Mouse (Mus musculus) adrenal gland, postnatal 25 days (tissue): ENCODE data around the gene Gm10639. TPM values are rescaled to one million over a fixed set of nuclear protein-coding genes. Genes with fewer than 3 reads are reported as not detected.
A peak's percentile ranks its signal among the peaks of the same experiment; 100 is the strongest.
"Not testable (repeated sequence)": the region's sequence is repeated elsewhere in the genome, so short reads cannot be mapped to it uniquely, and the experiment has no call there.

Experiments
- DNase-seq: peaks from one replicate; pipeline ENCODE4 v3.0.0; 2021; ENCODE audit warnings: mixed read lengths
- total RNA-seq: library from RNA; stranded (reverse); gene quantifications from 2 replicates; pipeline ENCODE4 v1.2.3, GENCODE M21; 2021

Gene Gm10639
- total RNA-seq, 1 experiment from 2014 or later, result not detected

DNA sequence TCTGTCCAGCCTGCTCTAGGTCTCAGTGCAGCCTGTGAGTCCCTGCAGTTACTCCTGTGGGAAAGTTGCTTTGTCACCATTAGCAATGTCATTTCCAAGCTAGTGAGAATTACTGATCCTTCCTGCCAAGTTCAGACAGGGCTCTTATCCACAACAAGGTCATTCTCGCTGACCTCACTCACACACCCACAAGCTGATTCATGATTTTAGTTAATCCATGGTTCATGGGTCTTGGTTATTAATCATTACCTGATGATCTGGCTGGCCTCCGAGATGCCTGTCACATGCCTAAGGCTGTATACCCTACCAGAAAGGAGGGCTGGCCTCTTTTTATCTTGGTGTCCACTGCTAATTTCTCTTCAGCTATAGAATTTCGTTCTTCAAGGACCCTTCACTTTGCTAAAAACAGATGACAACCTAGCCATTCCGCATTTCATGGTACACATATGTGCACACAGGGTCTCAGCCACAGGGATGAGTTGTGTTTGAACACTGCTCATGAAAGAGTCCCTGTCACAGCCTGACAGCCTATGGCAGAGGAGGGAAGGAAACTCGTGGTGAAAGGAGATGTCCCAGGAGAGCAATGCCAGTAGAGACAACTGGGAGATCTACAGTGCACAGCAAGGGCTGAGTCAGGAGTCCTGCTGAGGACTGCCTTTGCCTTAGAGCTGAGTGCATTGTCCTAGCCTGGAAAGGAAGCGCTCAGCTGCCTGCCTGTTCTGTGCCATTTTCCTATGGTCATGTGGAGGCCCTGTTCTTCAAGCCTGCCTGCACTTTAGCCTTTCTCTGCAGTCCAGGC lies 58.7 kb downstream of the Gm10639 start:
- DNase-seq, result peak; percentile 27

DNA sequence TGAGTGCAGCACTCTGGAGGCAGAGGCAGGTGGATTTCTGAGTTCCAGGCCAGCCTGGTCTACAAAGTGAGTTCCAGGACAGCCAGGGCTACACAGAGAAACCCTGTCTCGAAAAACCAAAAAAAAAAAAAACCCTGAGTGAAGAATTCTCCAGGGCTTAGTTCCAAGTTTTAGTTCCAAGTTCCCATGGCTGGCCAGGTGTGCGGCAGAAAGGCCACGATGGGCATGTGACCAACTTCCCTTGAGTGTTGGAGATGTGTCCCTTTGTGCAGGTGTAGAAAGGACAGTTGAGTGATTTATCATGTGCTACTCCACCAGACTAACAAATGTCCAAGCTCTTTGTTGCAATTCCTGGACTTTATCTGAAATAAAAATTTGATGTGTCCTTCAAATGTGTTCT lies 59.4 kb downstream of the Gm10639 start:
- not testable (repeated sequence) for DNase-seq

DNA sequence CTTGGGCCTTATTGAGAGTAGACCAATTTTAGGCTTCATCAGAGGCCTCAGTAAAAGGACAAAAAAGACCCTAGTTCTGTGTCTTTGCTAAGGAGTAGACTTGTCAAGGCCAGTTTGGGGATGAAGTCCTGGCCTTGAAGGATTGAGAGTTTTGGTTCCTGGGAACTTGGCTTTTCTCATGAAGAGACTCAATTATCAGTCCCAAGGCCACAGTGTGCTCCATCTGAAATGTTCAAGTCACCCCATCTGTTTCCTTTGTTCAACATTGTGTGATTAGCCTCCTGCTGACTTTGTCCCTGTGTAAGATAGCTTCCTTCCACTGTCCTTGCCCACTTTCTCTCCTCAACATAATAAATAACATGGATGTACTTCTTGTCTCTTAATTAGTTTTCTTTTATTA lies 60.3 kb downstream of the Gm10639 start:
- not testable (repeated sequence) for DNase-seq

DNA sequence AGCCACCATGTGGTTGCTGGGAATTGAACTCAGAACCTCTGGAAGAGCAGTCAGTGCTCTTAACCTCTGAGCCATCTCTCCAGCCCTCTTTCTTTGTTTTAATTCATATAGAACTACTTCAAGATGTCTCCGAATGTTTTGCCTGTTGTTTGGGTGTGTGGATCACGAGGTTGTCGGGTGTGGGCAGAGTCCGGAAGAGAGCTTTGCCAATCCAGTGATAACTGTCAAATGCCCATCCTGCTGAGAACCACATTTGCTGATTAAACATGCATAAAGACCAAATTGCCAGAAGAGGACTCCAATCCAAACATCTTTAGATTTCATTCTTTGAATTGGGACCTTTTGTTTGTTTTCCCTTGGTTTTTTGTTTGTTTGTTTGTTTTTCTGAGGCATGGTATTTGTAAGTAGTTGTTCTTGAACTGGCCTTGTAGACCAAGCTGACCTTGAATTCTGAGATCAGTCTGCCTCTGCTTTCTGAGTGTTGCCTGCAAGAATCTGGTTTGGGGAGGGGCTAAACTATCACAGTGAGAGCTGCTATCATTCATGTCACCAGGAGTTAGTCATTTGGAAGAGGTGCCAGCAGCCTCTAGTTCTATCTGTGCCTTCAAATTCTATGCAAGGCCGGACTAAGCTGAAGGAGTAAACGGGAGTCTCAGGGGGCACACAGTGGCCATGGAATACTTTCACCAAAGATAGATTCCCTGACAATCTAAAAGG lies 61.9 kb downstream of the Gm10639 start:
- DNase-seq, result no peak

Other genes starting within 250 kb of the Gm10639 start
- gene Gcm1, start 238.0 kb upstream of the Gm10639 start, total RNA-seq, result not detected in 2 replicates
- gene Fbxo9, start 180.9 kb upstream of the Gm10639 start, total RNA-seq, result 108 and 122 TPM in 2 replicates
- 22.0 and 26.7 TPM in 2 replicates for gene Ick, start 180.7 kb upstream of the Gm10639 start, total RNA-seq
- gene Gsta4, start 107.1 kb upstream of the Gm10639 start, total RNA-seq, result 33.4 and 39.6 TPM in 2 replicates
- 1.1 TPM in 1 of 2 replicates, not detected in the other for gene Gsta1, start 59.3 kb upstream of the Gm10639 start, total RNA-seq
- gene Gm3776, start 32.8 kb upstream of the Gm10639 start, total RNA-seq, result not detected in 2 replicates
- gene Omt2a, start 24.9 kb downstream of the Gm10639 start, total RNA-seq, result not detected in 2 replicates
- gene Omt2b, start 37.7 kb downstream of the Gm10639 start, total RNA-seq, result not detected in 2 replicates
- gene Gsta2, start 65.9 kb downstream of the Gm10639 start, total RNA-seq, result 4.2 and 10.3 TPM in 2 replicates
- not detected in 2 replicates for gene Dppa5a, start 78.3 kb downstream of the Gm10639 start, total RNA-seq
- not detected in 2 replicates for gene Ooep, start 88.8 kb downstream of the Gm10639 start, total RNA-seq
- gene Ddx43, start 105.9 kb downstream of the Gm10639 start, total RNA-seq, result not detected in 2 replicates
- gene Cgas, start 153.3 kb downstream of the Gm10639 start, total RNA-seq, result 1.1 and 1.6 TPM in 2 replicates
- gene Mto1, start 158.3 kb downstream of the Gm10639 start, total RNA-seq, result 25.5 and 35.8 TPM in 2 replicates
- not detected in 2 replicates for gene Gm17324, start 158.9 kb downstream of the Gm10639 start, total RNA-seq
- 6,460 and 8,956 TPM in 2 replicates for gene Eef1a1, start 199.2 kb downstream of the Gm10639 start, total RNA-seq